In the genomic region with DNA sequence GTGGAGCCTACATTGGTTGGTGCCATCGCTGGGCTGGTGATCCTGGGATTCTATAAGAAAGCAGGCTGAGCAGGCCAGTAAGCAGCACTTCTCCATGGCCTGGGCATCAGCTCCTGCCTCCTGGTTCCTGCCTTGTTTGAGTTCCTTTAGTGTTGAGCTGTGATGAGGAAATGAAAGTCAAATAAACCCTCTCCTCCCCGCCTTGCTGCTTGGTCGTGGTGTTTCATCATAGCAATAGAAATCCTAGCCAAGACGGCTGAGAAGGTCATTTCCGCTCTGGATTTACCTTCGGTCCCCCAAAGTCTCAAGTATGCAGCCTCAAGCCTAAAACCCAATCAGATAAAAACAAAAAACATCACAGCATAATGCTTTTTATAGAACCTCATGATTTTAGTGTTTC, we compare ENCODE assay signal across 20 mouse cellular contexts.
"Had no signal": no experiment of that assay in that cellular context is flagged by ENCODE, and none has a peak within 500 bp of the region (broad histone marks: within the 10 kb centered on the region; RNA-seq: fewer than 3 reads in every experiment).

No protein-coding gene starts in this region.

- H3K9ac ChIP-seq: limb, embryonic 12.5 days; limb, embryonic 15.5 days; liver, embryonic 14.5 days; liver, postnatal 0 days; lung, embryonic 14.5 days; midbrain, embryonic 13.5 days had no signal

- H3K27ac ChIP-seq: limb, embryonic 12.5 days; limb, embryonic 15.5 days; liver, embryonic 14.5 days; midbrain, embryonic 10.5 days; midbrain, embryonic 13.5 days had no signal

- H3K4me2 ChIP-seq: limb, embryonic 12.5 days; limb, embryonic 15.5 days; liver, embryonic 11.5 days; lung, embryonic 14.5 days; midbrain, embryonic 13.5 days had no signal

- H3K4me3 ChIP-seq: limb, embryonic 12.5 days; limb, embryonic 15.5 days; megakaryocyte, embryonic 14.5 days; midbrain, embryonic 10.5 days; midbrain, embryonic 13.5 days had no signal

- DNase-seq: kidney, adult 18-20 months; kidney, adult 9 months; kidney, postnatal 14 days; kidney, postnatal 4 days; left cerebral cortex, postnatal 4 days; liver, postnatal 0 days; lung, embryonic 14.5 days; lung, postnatal 10 days; lung, postnatal 36 days; right cerebral cortex, postnatal 14 days; thymus, adult 2 months; thymus, postnatal 14 days had no signal

- H3K36me3 ChIP-seq: limb, embryonic 12.5 days; limb, embryonic 15.5 days; midbrain, embryonic 10.5 days; midbrain, embryonic 13.5 days had no signal

- H3K9me3 ChIP-seq: limb, embryonic 12.5 days; limb, embryonic 15.5 days; megakaryocyte, embryonic 14.5 days; midbrain, embryonic 10.5 days; midbrain, embryonic 13.5 days had no signal

- H3K4me1 ChIP-seq: midbrain, embryonic 10.5 days; midbrain, embryonic 13.5 days had no signal

- ATAC-seq: liver, postnatal 0 days; midbrain, embryonic 13.5 days; midbrain, embryonic 16.5 days had no signal
